Mouse (Mus musculus) megakaryocyte, embryonic 14.5 days (primary cell): ENCODE results near the gene Npb.

Experiments used
- FLI1 ChIP-seq: IDR thresholded peaks from 2 replicates; pipeline ENCODE4 v1.6.1; 2012; ENCODE audit warnings: low read length, inconsistent platforms, mixed read lengths
- GATA1 ChIP-seq: IDR thresholded peaks from 3 replicates; pipeline ENCODE4 v1.6.1; 2012; ENCODE audit warnings: mixed read lengths, low read length, inconsistent platforms, borderline replicate concordance

DNA sequence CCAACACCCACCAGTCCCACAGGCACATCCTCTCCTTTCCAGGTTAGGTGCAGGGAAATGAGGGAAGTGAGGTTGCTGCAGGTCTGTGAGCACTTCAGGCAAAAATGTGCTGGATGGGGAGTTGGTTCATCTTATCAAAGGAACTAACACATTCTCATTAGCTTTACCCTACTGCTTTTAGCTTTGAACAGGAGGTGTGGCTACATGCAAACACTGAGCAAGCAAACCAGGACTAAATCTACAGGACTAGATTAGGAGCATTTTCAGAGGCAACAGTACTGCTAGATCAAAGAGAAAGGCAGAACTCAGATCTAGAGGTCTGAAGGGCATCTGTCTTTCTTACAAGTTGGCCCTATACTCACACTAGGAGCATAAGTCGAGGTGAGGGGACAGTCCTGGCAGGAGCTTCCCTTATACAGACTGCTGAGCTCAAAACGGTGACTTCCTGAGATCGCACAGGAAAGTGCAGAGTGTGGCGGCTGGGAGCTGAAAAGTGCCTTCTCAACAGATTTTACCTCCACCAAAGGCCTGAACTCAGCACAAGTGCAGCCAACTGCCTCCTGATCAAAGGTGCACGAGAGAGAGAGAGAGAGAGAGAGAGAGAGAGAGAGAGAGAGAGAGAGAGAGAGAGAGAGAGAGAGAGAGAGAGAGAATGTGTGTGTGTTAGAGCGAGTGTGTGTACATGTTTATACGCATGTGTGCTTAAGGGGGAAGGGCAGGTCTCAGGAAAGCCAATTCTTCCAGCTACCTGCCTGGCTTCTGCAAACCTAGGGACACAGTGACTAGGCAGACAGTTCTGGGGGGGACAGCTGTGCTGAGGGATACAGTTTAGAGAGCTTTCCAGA is 22.8 kb downstream of the Npb start:
- TF ChIP-seq GATA1 = no peak
- TF ChIP-seq FLI1 = no peak
